Mouse (Mus musculus) kidney, embryonic 15.5 days (tissue): ENCODE measurements around the gene Olfr761. TPM values are rescaled to one million over a fixed set of nuclear protein-coding genes. Genes with fewer than 3 reads are reported as not detected.
"Not testable (repeated sequence)": the region's sequence is repeated elsewhere in the genome, so short reads cannot be mapped to it uniquely, and the experiment has no call there.

ENCODE experiments used
- ATAC-seq: fragments of 200-750 bp; cut with Nextera tagmentation; replicated peaks from 2 replicates; pipeline ENCODE4 v1.8.0; 2017; ENCODE audit warnings: moderate TSS enrichment; ENCODE audit not compliant: low FRiP score
- H3K27ac ChIP-seq: fragments of 300-500 bp; sonication (generic); 2 replicates; pipeline ENCODE4 v1.5.1; 2015; ENCODE audit warnings: mild to moderate bottlenecking, inconsistent platforms
- H3K27me3 ChIP-seq: fragments of 300-500 bp; sonication (generic); 2 replicates; pipeline ENCODE4 v1.6.1; 2015; ENCODE audit warnings: inconsistent platforms
- H3K36me3 ChIP-seq: fragments of 300-500 bp; sonication (generic); 2 replicates; pipeline ENCODE4 v1.6.1; 2015; ENCODE audit warnings: inconsistent platforms
- H3K4me1 ChIP-seq: fragments of 300-500 bp; sonication (generic); 2 replicates; pipeline ENCODE4 v1.6.1; 2015; ENCODE audit warnings: inconsistent platforms
- H3K4me2 ChIP-seq: fragments of 300-500 bp; sonication (generic); 2 replicates; pipeline ENCODE4 v1.6.1; 2015; ENCODE audit warnings: moderate library complexity, mild to moderate bottlenecking, inconsistent platforms
- H3K4me3 ChIP-seq: fragments of 300-500 bp; sonication (generic); replicated peaks from 2 replicates; pipeline ENCODE4 v1.5.1; 2015; ENCODE audit warnings: mild to moderate bottlenecking, inconsistent platforms
- H3K9ac ChIP-seq: fragments of 300-500 bp; sonication (generic); 2 replicates; pipeline ENCODE4 v1.6.1; 2015; ENCODE audit warnings: mild to moderate bottlenecking, inconsistent platforms
- H3K9me3 ChIP-seq: fragments of 300-500 bp; sonication (generic); replicated peaks from 2 replicates; pipeline ENCODE4 v1.6.1; 2016; ENCODE audit warnings: inconsistent platforms
- WGBS: fragments of 180-500 bp; shearing (Covaris S2); methylation state at CpG from one replicate; pipeline ENCODE4 v1.1.7; 2015; ENCODE audit warnings: mixed read lengths; 5-methylcytosine and 5-hydroxymethylcytosine counted together
- polyA plus RNA-seq: library from polyadenylated mRNA; unstranded; fragments of >200 nt; fragmentation: Nextera tagmentation; extraction: Ambion mirVana; gene quantifications from 2 replicates; pipeline ENCODE4 v1.2.1, GENCODE M21; 2015

Gene Olfr761
- polyA plus RNA-seq: not detected in 2 replicates

GRCm38 (mm10) chr17:37952979-37953378 lies at the start of gene Olfr761:
Gene Olfr761, minus strand, starts transcription at chr17:37953079.
- WGBS: 75% methylated on average over 2 of the region's 2 CpGs
- Histone ChIP-seq H3K4me1 (no peaks in the 10 kb centered on the region), H3K9ac (no peak within 1 kb of the TSS), H3K4me2 (no peak within 1 kb of the TSS), H3K4me3 (no peak within 1 kb of the TSS), H3K9me3 (no peaks in the 10 kb centered on the region), H3K27me3 (no peaks in the 10 kb centered on the region), H3K27ac (no peak within 1 kb of the TSS), H3K36me3 (no peaks in the 10 kb centered on the region)
- ATAC-seq: no peak

GRCm38 (mm10) chr17:37995635-37996307 lies 42.9 kb upstream of the Olfr761 start:
- no peak for ATAC-seq
- H3K36me3 ChIP-seq: no peaks in the 10 kb centered on the region
- H3K4me3 ChIP-seq: no peak overlapping the region
- H3K4me2 ChIP-seq: no peak overlapping the region
- H3K27me3 ChIP-seq: no peaks in the 10 kb centered on the region
- no peaks in the 10 kb centered on the region for H3K4me1 ChIP-seq
- 73% methylated on average over 10 of the region's 10 CpGs for WGBS
- H3K27ac ChIP-seq: no peak overlapping the region
- no peak overlapping the region for H3K9ac ChIP-seq
- H3K9me3 ChIP-seq: no peaks in the 10 kb centered on the region

GRCm38 (mm10) chr17:37990453-37990961 lies 37.6 kb upstream of the Olfr761 start:
- H3K27ac ChIP-seq: no peak overlapping the region
- no peak overlapping the region for H3K4me2 ChIP-seq
- no peaks in the 10 kb centered on the region for H3K9me3 ChIP-seq
- ATAC-seq: no peak
- H3K27me3 ChIP-seq: no peaks in the 10 kb centered on the region
- no peaks in the 10 kb centered on the region for H3K36me3 ChIP-seq
- H3K4me1 ChIP-seq: no peaks in the 10 kb centered on the region
- 56% methylated on average over 3 of the region's 3 CpGs for WGBS
- H3K9ac ChIP-seq: no peak overlapping the region
- H3K4me3 ChIP-seq: no peak overlapping the region

- ATAC-seq: no peak
- H3K4me2 ChIP-seq: no peak overlapping the region
- H3K36me3 ChIP-seq: no peaks in the 10 kb centered on the region
- no peaks in the 10 kb centered on the region for H3K27me3 ChIP-seq
- no peaks in the 10 kb centered on the region for H3K4me1 ChIP-seq
- no peak overlapping the region for H3K27ac ChIP-seq
- WGBS: 85% methylated on average over 3 of the region's 3 CpGs
- no peak overlapping the region for H3K4me3 ChIP-seq
- H3K9ac ChIP-seq: no peak overlapping the region
- H3K9me3 ChIP-seq: no peaks in the 10 kb centered on the region
These were observed 20.7 kb upstream of the Olfr761 start for GRCm38 (mm10) chr17:37973591-37973990.

- Histone ChIP-seq H3K27me3 (no peaks in the 10 kb centered on the region), H3K4me3 (no peak within 1 kb of the TSS), H3K4me2 (no peak within 1 kb of the TSS), H3K9ac (no peak within 1 kb of the TSS), H3K36me3 (no peaks in the 10 kb centered on the region), H3K27ac (no peak within 1 kb of the TSS), H3K9me3 (no peaks in the 10 kb centered on the region), H3K4me1 (no peaks in the 10 kb centered on the region)
- no peak for ATAC-seq
These were observed 32.6 kb downstream of the Olfr761 start, which contains the start of gene Olfr128 for GRCm38 (mm10) chr17:37920248-37920647. Gene Olfr128, plus strand, starts transcription at chr17:37920548.

- not testable (repeated sequence) for H3K9ac ChIP-seq, H3K4me2 ChIP-seq, ATAC-seq, H3K9me3 ChIP-seq, H3K27me3 ChIP-seq, H3K4me1 ChIP-seq, H3K36me3 ChIP-seq, H3K27ac ChIP-seq, H3K4me3 ChIP-seq
- WGBS: 66% methylated on average over 8 of the region's 8 CpGs
These were observed 46.1 kb downstream of the Olfr761 start for GRCm38 (mm10) chr17:37906821-37907220.

Other genes with a start within 250 kb of the Olfr761 start
- gene Olfr120, start 231.3 kb downstream of the Olfr761 start, polyA plus RNA-seq: not detected in 2 replicates
- not detected in 2 replicates for gene Olfr121, start 204.2 kb downstream of the Olfr761 start, polyA plus RNA-seq
- gene Olfr122, start 184.5 kb downstream of the Olfr761 start, polyA plus RNA-seq: not detected in 2 replicates
- gene Olfr123, start 159.6 kb downstream of the Olfr761 start, polyA plus RNA-seq: not detected in 2 replicates
- not detected in 2 replicates for gene Olfr124, start 153.2 kb downstream of the Olfr761 start, polyA plus RNA-seq
- not detected in 2 replicates for gene Olfr125, start 120.1 kb downstream of the Olfr761 start, polyA plus RNA-seq
- not detected in 2 replicates for gene Olfr126, start 105.6 kb downstream of the Olfr761 start, polyA plus RNA-seq
- gene Olfr127, start 52.6 kb downstream of the Olfr761 start, polyA plus RNA-seq: not detected in 2 replicates
- not detected in 2 replicates for gene Olfr128, start 32.5 kb downstream of the Olfr761 start, polyA plus RNA-seq
- gene Olfr129, start 107.0 kb upstream of the Olfr761 start, polyA plus RNA-seq: not detected in 2 replicates
- not detected in 2 replicates for gene Olfr130, start 110.8 kb upstream of the Olfr761 start, polyA plus RNA-seq
- not detected in 2 replicates for gene Olfr131, start 135.6 kb upstream of the Olfr761 start, polyA plus RNA-seq
- gene Olfr132, start 181.4 kb upstream of the Olfr761 start, polyA plus RNA-seq: not detected in 2 replicates
- not detected in 2 replicates for gene Olfr133, start 192.2 kb upstream of the Olfr761 start, polyA plus RNA-seq
- gene Olfr134, start 218.3 kb upstream of the Olfr761 start, polyA plus RNA-seq: not detected in 2 replicates